Mouse (Mus musculus) stomach, postnatal 0 days (tissue): ENCODE measurements around the gene Dhx40. TPM values are rescaled to one million over a fixed set of nuclear protein-coding genes. Genes with fewer than 3 reads are reported as not detected.
"Not testable (repeated sequence)": the region's sequence is repeated elsewhere in the genome, so short reads cannot be mapped to it uniquely, and the experiment has no call there.

Experiments
- ATAC-seq: fragments of 200-750 bp; cut with Nextera tagmentation; 2 replicates; pipeline ENCODE4 v1.8.0; 2017; ENCODE audit not compliant: low FRiP score, low TSS enrichment
- DNase-seq: peaks from one replicate; pipeline ENCODE4 v3.0.0-alpha.2; 2016; ENCODE audit warnings: low spot score
- H3K27ac ChIP-seq: fragments of 300-500 bp; sonication (generic); replicated peaks from 2 replicates; pipeline ENCODE4 v1.5.1; 2014; ENCODE audit warnings: mild to moderate bottlenecking, control low read depth
- H3K27me3 ChIP-seq: fragments of 300-500 bp; sonication (generic); 2 replicates; pipeline ENCODE4 v1.6.1; 2014; ENCODE audit warnings: low read length; ENCODE audit not compliant: control insufficient read depth, insufficient read depth
- H3K36me3 ChIP-seq: fragments of 300-500 bp; sonication (generic); 2 replicates; pipeline ENCODE4 v1.6.1; 2014; ENCODE audit warnings: low read length, mixed read lengths; ENCODE audit not compliant: control insufficient read depth, insufficient read depth
- H3K4me1 ChIP-seq: fragments of 300-500 bp; sonication (generic); replicated peaks from 2 replicates; pipeline ENCODE4 v1.6.1; 2014; ENCODE audit warnings: antibody characterized with exemption; ENCODE audit not compliant: control insufficient read depth, insufficient read depth
- H3K4me2 ChIP-seq: fragments of 300-500 bp; sonication (generic); replicated peaks from 2 replicates; pipeline ENCODE4 v1.6.1; 2014; ENCODE audit warnings: low read depth, mild to moderate bottlenecking, control low read depth, moderate library complexity
- H3K4me3 ChIP-seq: fragments of 300-500 bp; sonication (generic); 2 replicates; pipeline ENCODE4 v1.5.1; 2014; ENCODE audit warnings: low read depth, low read length, control low read depth
- H3K9ac ChIP-seq: fragments of 300-500 bp; sonication (generic); 2 replicates; pipeline ENCODE4 v1.6.1; 2014; ENCODE audit warnings: mild to moderate bottlenecking, low read length, control low read depth, mixed read lengths
- H3K9me3 ChIP-seq: fragments of 300-500 bp; sonication (generic); 2 replicates; pipeline ENCODE4 v1.6.1; 2016; ENCODE audit warnings: low read length; ENCODE audit not compliant: control insufficient read depth
- CTCF ChIP-seq: IDR thresholded peaks from 2 replicates; pipeline ENCODE4 v1.5.1; 2016; ENCODE audit warnings: antibody characterized with exemption, low read depth, mild to moderate bottlenecking, moderate library complexity
- EP300 ChIP-seq: optimal IDR thresholded peaks from 2 replicates; pipeline ENCODE3; 2016; ENCODE audit warnings: antibody characterized with exemption
- WGBS: fragments of 180-500 bp; shearing (Covaris S2); extraction: QIAGEN DNeasy Blood & Tissue Kit; methylation state at CpG from one replicate; pipeline ENCODE4 v1.1.7; 2014; 5-methylcytosine and 5-hydroxymethylcytosine counted together
- polyA plus RNA-seq: library from polyadenylated mRNA; unstranded; fragments of >200 nt; fragmentation: Nextera tagmentation; extraction: Ambion mirVana; gene quantifications from 2 replicates; pipeline ENCODE4 v1.2.1, GENCODE M21; 2015

Dhx40 gene
- polyA plus RNA-seq, 1 experiment from 2014 or later: 13.1 TPM

GRCm38 (mm10) chr11:86811326-86811630 is 3.7 kb upstream of the Dhx40 start:
- Histone ChIP-seq H3K9ac (no peak overlapping the region), H3K4me2 (no peak overlapping the region), H3K9me3 (no peaks in the 10 kb centered on the region), H3K27ac (no peak overlapping the region), H3K4me1 (no peaks in the 10 kb centered on the region), H3K36me3 (no peaks in the 10 kb centered on the region), H3K27me3 (no peaks in the 10 kb centered on the region), H3K4me3 (no peak overlapping the region)
- no peak for DNase-seq
- TF ChIP-seq EP300 (no peak), CTCF (no peak)
- 91% methylated on average over 1 of the region's 1 CpGs for WGBS
- no peak for ATAC-seq

GRCm38 (mm10) chr11:86810572-86811325 is 3.2 kb upstream of the Dhx40 start:
- Histone ChIP-seq H3K36me3 (no peaks in the 10 kb centered on the region), H3K4me1 (no peaks in the 10 kb centered on the region), H3K9ac (no peak overlapping the region), H3K27ac (no peak overlapping the region), H3K4me3 (no peak overlapping the region), H3K4me2 (no peak overlapping the region), H3K27me3 (no peaks in the 10 kb centered on the region), H3K9me3 (no peaks in the 10 kb centered on the region)
- ATAC-seq: no peak
- DNase-seq: no peak
- TF ChIP-seq EP300: no peak
- no peak for TF ChIP-seq CTCF
- 86% methylated on average over 2 of the region's 2 CpGs for WGBS

GRCm38 (mm10) chr11:86809828-86810227 is 2.3 kb upstream of the Dhx40 start:
- 64% methylated on average over 4 of the region's 4 CpGs for WGBS
- ATAC-seq (no peak), DNase-seq (no peak)
- H3K4me2 ChIP-seq: no peak overlapping the region
- H3K27ac ChIP-seq: no peak overlapping the region
- H3K27me3 ChIP-seq: no peaks in the 10 kb centered on the region
- no peak overlapping the region for H3K4me3 ChIP-seq
- TF ChIP-seq EP300: no peak
- no peak for TF ChIP-seq CTCF
- no peaks in the 10 kb centered on the region for H3K9me3 ChIP-seq
- no peaks in the 10 kb centered on the region for H3K36me3 ChIP-seq
- no peak overlapping the region for H3K9ac ChIP-seq
- no peaks in the 10 kb centered on the region for H3K4me1 ChIP-seq

- Histone ChIP-seq H3K27me3 (no peaks in the 10 kb centered on the region), H3K4me1 (no peaks in the 10 kb centered on the region), H3K4me3 (peak overlapping the region; percentile 90), H3K9ac (peak overlapping the region; percentile 79), H3K4me2 (peak overlapping the region; percentile 77), H3K27ac (peak overlapping the region; percentile 81), H3K9me3 (no peaks in the 10 kb centered on the region), H3K36me3 (no peaks in the 10 kb centered on the region)
- TF ChIP-seq CTCF (no peak), EP300 (no peak)
- whole genome bisulfite sequencing: under 1% methylated on average over 24 of the region's 25 CpGs
- DNase-seq: peak; percentile 54
- peak; percentile 53 for ATAC-seq
Measured at GRCm38 (mm10) chr11:86807001-86807477, 507 bp downstream of the Dhx40 start.

GRCm38 (mm10) chr11:86794161-86794560 is 13.4 kb downstream of the Dhx40 start:
- 73% methylated on average over 1 of the region's 1 CpGs for WGBS
- no peak for ATAC-seq
- Histone ChIP-seq H3K27ac (no peak overlapping the region), H3K4me1 (no peaks in the 10 kb centered on the region), H3K9ac (no peak overlapping the region), H3K9me3 (no peaks in the 10 kb centered on the region), H3K4me3 (no peak overlapping the region), H3K4me2 (no peak overlapping the region), H3K27me3 (no peaks in the 10 kb centered on the region), H3K36me3 (peaks cover 2% of the 10 kb centered on the region; the same call in 1 of the 2 replicates)
- DNase-seq: no peak
- TF ChIP-seq EP300 (no peak), CTCF (no peak)

- WGBS: 94% methylated on average over 5 of the region's 5 CpGs
- ATAC-seq: not testable (repeated sequence)
- TF ChIP-seq CTCF: peak; percentile 26
Measured at GRCm38 (mm10) chr11:86787436-86787835, 20.1 kb downstream of the Dhx40 start.

More at GRCm38 (mm10) chr11:86787436-86787835, 20.1 kb downstream of the Dhx40 start:
- DNase-seq, H3K4me3 ChIP-seq, H3K27me3 ChIP-seq, H3K9ac ChIP-seq, H3K4me1 ChIP-seq, H3K27ac ChIP-seq, H3K36me3 ChIP-seq, H3K4me2 ChIP-seq, H3K9me3 ChIP-seq: not testable (repeated sequence)
